Mouse (Mus musculus) intestine, embryonic 16.5 days (tissue): Measurements from ENCODE around the gene Cpb1. TPM values are rescaled to one million over a fixed set of nuclear protein-coding genes. Genes with fewer than 3 reads are reported as not detected.

Experiments
- ATAC-seq: fragments of 200-750 bp; cut with Nextera tagmentation; 2 replicates; pipeline ENCODE4 v1.8.0; 2017; ENCODE audit warnings: moderate TSS enrichment, moderate library complexity
- H3K27ac ChIP-seq: fragments of 300-500 bp; sonication (generic); 2 replicates; pipeline ENCODE4 v1.5.1; 2014; ENCODE audit warnings: mild to moderate bottlenecking, low read length
- H3K27me3 ChIP-seq: fragments of 300-500 bp; sonication (generic); replicated peaks from 2 replicates; pipeline ENCODE4 v1.6.1; 2014; ENCODE audit warnings: low read length, control low read depth, mixed read lengths; ENCODE audit not compliant: control insufficient read depth, insufficient read depth
- H3K36me3 ChIP-seq: fragments of 300-500 bp; sonication (generic); 2 replicates; pipeline ENCODE4 v1.6.1; 2014; ENCODE audit warnings: low read length, control low read depth; ENCODE audit not compliant: control insufficient read depth, insufficient read depth
- H3K4me1 ChIP-seq: fragments of 300-500 bp; sonication (generic); 2 replicates; pipeline ENCODE4 v1.6.1; 2014; ENCODE audit warnings: low read length, control low read depth, mixed read lengths; ENCODE audit not compliant: control insufficient read depth, insufficient read depth
- H3K4me2 ChIP-seq: fragments of 300-500 bp; sonication (generic); 2 replicates; pipeline ENCODE4 v1.6.1; 2014; ENCODE audit warnings: low read depth, low read length, control low read depth
- H3K4me3 ChIP-seq: fragments of 300-500 bp; sonication (generic); 2 replicates; pipeline ENCODE4 v1.5.1; 2014; ENCODE audit warnings: mild to moderate bottlenecking, low read length
- H3K9ac ChIP-seq: fragments of 300-500 bp; sonication (generic); 2 replicates; pipeline ENCODE4 v1.6.1; 2014; ENCODE audit warnings: low read depth, low read length
- H3K9me3 ChIP-seq: fragments of 300-500 bp; sonication (generic); 2 replicates; pipeline ENCODE4 v1.6.1; 2016; ENCODE audit warnings: low read length, control low read depth; ENCODE audit not compliant: control insufficient read depth
- whole genome bisulfite sequencing: fragments of 180-500 bp; shearing (Covaris S2); extraction: QIAGEN DNeasy Blood & Tissue Kit; methylation state at CpG from one replicate; pipeline ENCODE4 v1.1.7; 2014; 5-methylcytosine and 5-hydroxymethylcytosine counted together
- polyA plus RNA-seq: library from polyadenylated mRNA; unstranded; fragments of >200 nt; fragmentation: Nextera tagmentation; extraction: Ambion mirVana; gene quantifications from 2 replicates; pipeline ENCODE4 v1.2.1, GENCODE M21; 2015

Cpb1 gene
- polyA plus RNA-seq, 1 experiment from 2014 or later, result 90.1 TPM

DNA sequence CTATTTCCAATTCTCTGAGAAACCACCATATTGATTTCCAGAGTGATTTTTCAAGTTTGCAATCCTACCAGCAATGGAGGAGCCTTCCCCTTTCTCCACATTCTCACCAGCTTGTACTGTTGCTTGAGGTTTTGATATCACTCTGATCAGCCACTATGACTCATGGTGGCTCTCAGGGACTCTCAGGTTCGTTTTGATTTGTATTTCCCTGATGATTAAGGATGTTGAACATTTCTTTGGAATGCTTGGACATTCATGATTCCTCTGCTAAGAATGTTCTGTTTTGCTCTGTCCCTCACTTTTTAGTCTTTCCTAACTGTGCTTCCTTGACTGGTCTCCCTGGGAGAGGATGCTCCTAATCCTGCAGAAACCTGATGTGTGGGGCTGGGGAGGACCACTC lies 6.3 kb upstream of the Cpb1 start:
- H3K27me3 ChIP-seq, result no peaks in the 10 kb centered on the region
- H3K27ac ChIP-seq, result no peak overlapping the region
- H3K4me1 ChIP-seq, result no peaks in the 10 kb centered on the region
- WGBS, result 53% methylated on average over 1 of the region's 1 CpGs
- H3K9ac ChIP-seq, result no peak overlapping the region
- no peaks in the 10 kb centered on the region for H3K9me3 ChIP-seq
- no peak for ATAC-seq
- no peak overlapping the region for H3K4me2 ChIP-seq
- H3K36me3 ChIP-seq, result no peaks in the 10 kb centered on the region
- H3K4me3 ChIP-seq, result no peak overlapping the region

DNA sequence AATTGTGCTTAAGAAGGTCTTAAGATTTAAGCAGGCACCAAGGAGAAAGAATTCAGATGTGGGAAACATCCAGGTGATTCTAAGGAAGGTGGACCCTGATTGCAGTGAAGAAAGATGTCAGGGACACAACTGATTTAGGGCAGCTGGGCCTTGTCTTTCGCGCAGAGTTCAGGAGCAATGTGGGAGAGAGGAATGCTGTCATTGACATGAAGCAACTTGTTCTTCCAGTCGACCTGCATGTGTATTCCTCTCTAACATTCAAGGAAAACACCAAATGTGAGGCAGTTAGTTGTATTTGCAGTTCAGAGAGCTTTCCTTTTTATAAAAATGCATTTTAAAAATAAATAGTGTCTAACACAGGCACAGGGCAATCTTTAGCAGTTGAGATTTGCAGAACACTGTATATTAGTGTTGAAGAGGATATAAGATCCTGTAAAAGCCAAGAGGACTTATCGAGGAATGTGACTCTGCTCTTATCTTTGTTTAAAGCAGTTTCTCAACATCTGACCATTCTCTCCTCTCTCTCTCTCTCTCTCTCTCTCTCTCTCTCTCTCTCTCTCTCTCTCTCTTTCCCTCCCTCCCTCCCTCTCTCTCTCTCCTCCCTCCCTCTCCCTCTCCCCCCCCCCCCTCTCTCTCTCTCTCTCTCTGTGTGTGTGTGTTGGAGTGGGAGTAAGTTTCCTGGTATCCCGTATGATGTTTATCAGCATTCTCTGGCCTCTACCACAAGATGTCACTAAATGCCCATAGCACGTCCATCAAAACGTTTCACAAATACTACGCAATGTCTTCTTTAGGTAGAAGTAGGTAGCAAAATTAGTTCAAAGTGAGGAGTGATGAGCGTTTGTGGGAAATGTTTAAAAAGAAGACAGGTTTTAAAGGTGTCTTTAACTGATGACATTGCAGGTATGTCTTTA lies 20.7 kb downstream of the Cpb1 start:
- no peak overlapping the region for H3K9ac ChIP-seq
- 34% methylated on average over 9 of the region's 9 CpGs for WGBS
- no peaks in the 10 kb centered on the region for H3K9me3 ChIP-seq
- no peaks in the 10 kb centered on the region for H3K27me3 ChIP-seq
- no peak for ATAC-seq
- no peaks in the 10 kb centered on the region for H3K4me1 ChIP-seq
- H3K4me3 ChIP-seq, result no peak overlapping the region
- H3K4me2 ChIP-seq, result no peak overlapping the region
- no peaks in the 10 kb centered on the region for H3K36me3 ChIP-seq
- H3K27ac ChIP-seq, result no peak overlapping the region

GRCm38 (mm10) chr3:20243913-20244312 lies 31.6 kb downstream of the Cpb1 start:
- H3K27me3 ChIP-seq, result no peaks in the 10 kb centered on the region
- no peaks in the 10 kb centered on the region for H3K36me3 ChIP-seq
- 78% methylated on average over 1 of the region's 1 CpGs for whole genome bisulfite sequencing
- H3K4me3 ChIP-seq, result no peak overlapping the region
- H3K4me2 ChIP-seq, result no peak overlapping the region
- H3K9me3 ChIP-seq, result no peaks in the 10 kb centered on the region
- H3K4me1 ChIP-seq, result no peaks in the 10 kb centered on the region
- no peak for ATAC-seq
- no peak overlapping the region for H3K27ac ChIP-seq
- no peak overlapping the region for H3K9ac ChIP-seq

GRCm38 (mm10) chr3:20242050-20242449 lies 33.5 kb downstream of the Cpb1 start, which contains the start of gene Cpa3:
Cpa3 (minus strand) TSS chr3:20242181.
- Histone ChIP-seq H3K27me3 (no peaks in the 10 kb centered on the region), H3K4me3 (no peak within 1 kb of the TSS), H3K4me2 (no peak within 1 kb of the TSS), H3K4me1 (no peaks in the 10 kb centered on the region), H3K27ac (no peak within 1 kb of the TSS), H3K9ac (no peak within 1 kb of the TSS), H3K36me3 (no peaks in the 10 kb centered on the region), H3K9me3 (no peaks in the 10 kb centered on the region)
- WGBS, result 79% methylated on average over 3 of the region's 3 CpGs
- ATAC-seq, result no peak

GRCm38 (mm10) chr3:20239741-20240140 lies 35.8 kb downstream of the Cpb1 start:
- no peaks in the 10 kb centered on the region for H3K36me3 ChIP-seq
- 77% methylated on average over 3 of the region's 3 CpGs for WGBS
- H3K9me3 ChIP-seq, result no peaks in the 10 kb centered on the region
- no peak overlapping the region for H3K27ac ChIP-seq
- no peaks in the 10 kb centered on the region for H3K27me3 ChIP-seq
- no peak for ATAC-seq
- H3K4me3 ChIP-seq, result no peak overlapping the region
- H3K9ac ChIP-seq, result no peak overlapping the region
- no peaks in the 10 kb centered on the region for H3K4me1 ChIP-seq
- no peak overlapping the region for H3K4me2 ChIP-seq

DNA sequence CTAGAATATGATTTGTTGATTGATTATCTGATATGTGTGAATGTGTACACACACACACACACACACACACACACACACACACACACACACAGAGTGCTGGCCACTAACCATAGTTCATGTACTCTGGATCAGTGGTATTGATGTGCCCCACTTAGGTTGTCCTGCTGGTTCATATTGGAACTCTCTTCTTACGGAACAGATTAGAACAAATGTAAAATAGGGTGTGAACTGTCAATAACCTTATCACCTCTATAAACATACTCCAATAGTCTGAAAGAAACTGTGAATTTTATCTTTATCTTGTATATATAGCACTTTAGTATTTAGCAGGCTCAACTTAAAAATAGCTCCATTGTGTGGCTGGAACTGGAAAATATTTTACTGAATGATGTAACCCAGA lies 38.6 kb downstream of the Cpb1 start:
- 19% methylated on average over 1 of the region's 1 CpGs for WGBS
- no peak overlapping the region for H3K9ac ChIP-seq
- ATAC-seq, result no peak
- no peaks in the 10 kb centered on the region for H3K27me3 ChIP-seq
- no peak overlapping the region for H3K4me2 ChIP-seq
- H3K9me3 ChIP-seq, result no peaks in the 10 kb centered on the region
- no peak overlapping the region for H3K4me3 ChIP-seq
- H3K27ac ChIP-seq, result no peak overlapping the region
- H3K4me1 ChIP-seq, result no peaks in the 10 kb centered on the region
- H3K36me3 ChIP-seq, result no peaks in the 10 kb centered on the region

GRCm38 (mm10) chr3:20229027-20229426 lies 46.5 kb downstream of the Cpb1 start:
- no peaks in the 10 kb centered on the region for H3K9me3 ChIP-seq
- 82% methylated on average over 1 of the region's 1 CpGs for WGBS
- H3K4me1 ChIP-seq, result no peaks in the 10 kb centered on the region
- H3K4me3 ChIP-seq, result no peak overlapping the region
- H3K4me2 ChIP-seq, result no peak overlapping the region
- H3K27ac ChIP-seq, result no peak overlapping the region
- no peak overlapping the region for H3K9ac ChIP-seq
- no peak for ATAC-seq
- no peaks in the 10 kb centered on the region for H3K36me3 ChIP-seq
- no peaks in the 10 kb centered on the region for H3K27me3 ChIP-seq

DNA sequence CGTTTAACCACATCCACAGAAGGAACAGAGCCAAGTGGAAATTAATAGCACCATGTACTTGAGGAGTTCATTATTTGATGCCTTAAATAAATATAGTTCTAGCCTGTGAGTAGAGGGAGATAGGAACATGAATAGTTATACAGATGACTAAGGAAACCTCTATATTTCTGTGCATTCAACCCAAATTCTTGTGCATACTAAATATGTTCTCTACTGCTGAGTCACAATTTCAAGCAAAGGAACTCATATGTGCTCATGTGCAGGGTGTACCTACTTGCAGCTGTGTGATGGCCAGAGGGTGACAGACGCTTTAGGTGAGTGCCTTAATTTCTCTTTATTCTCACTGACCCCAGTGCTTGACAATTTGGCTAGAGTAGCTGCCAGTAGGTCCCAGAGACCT lies 50.1 kb downstream of the Cpb1 start:
- Histone ChIP-seq H3K9ac (no peak overlapping the region), H3K27ac (no peak overlapping the region), H3K4me1 (no peaks in the 10 kb centered on the region), H3K9me3 (no peaks in the 10 kb centered on the region), H3K4me3 (no peak overlapping the region), H3K4me2 (no peak overlapping the region), H3K27me3 (no peaks in the 10 kb centered on the region), H3K36me3 (no peaks in the 10 kb centered on the region)
- WGBS, result 70% methylated on average over 2 of the region's 2 CpGs
- ATAC-seq, result no peak

GRCm38 (mm10) chr3:20222926-20223698 lies 52.4 kb downstream of the Cpb1 start:
- no peak for ATAC-seq
- Histone ChIP-seq H3K27ac (no peak overlapping the region), H3K27me3 (no peaks in the 10 kb centered on the region), H3K9ac (no peak overlapping the region), H3K4me3 (no peak overlapping the region), H3K4me2 (no peak overlapping the region), H3K36me3 (no peaks in the 10 kb centered on the region), H3K9me3 (no peaks in the 10 kb centered on the region), H3K4me1 (no peaks in the 10 kb centered on the region)
- 85% methylated on average over 9 of the region's 9 CpGs for WGBS
